Mouse (Mus musculus) testis, adult 2 months (tissue): Measurements from ENCODE around the gene Tnk2.

Experiments
- CTCF ChIP-seq: fragments of 200-500 bp; IDR thresholded peaks from 2 replicates; pipeline ENCODE4 v1.5.1; 2012; ENCODE audit warnings: low read depth, mild to moderate bottlenecking, inconsistent platforms, low read length, moderate library complexity; ENCODE audit not compliant: control insufficient read depth, insufficient read depth, insufficient replicate concordance
- POLR2A ChIP-seq: fragments of 200-500 bp; IDR thresholded peaks from 2 replicates; pipeline ENCODE4 v1.6.1; 2012; ENCODE audit warnings: low read depth, mild to moderate bottlenecking, inconsistent platforms, low read length, moderate library complexity; ENCODE audit not compliant: control insufficient read depth

DNA sequence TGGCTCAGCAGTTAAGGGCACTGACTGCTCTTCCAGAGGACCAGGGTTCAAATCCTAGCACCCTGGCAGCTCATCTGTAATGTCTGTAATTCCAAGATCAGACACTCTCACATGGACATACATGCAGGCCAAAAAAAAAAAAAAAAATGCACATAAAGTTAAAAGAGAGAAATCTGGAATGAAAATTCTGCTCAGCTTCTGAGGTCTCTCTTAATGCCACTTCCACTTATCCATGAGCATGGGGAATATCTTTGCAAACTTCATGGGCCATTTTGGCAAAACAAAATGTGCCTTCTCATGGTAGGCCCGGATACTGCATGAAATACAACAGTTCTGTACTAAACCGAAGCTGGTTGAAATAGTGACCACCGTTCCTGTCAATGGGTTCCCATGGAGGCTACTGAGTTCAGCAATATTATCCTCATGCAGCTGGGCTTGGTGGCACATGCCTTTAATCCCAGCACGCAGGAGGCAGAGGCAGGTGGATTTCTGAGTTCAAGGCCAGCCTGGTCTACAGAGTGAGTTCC is 10.1 kb upstream of the Tnk2 start:
- TF ChIP-seq CTCF, result no peak
- TF ChIP-seq POLR2A, result no peak
